Mouse (Mus musculus): ENCODE data around the gene Nr1i3. TPM values are rescaled to one million over a fixed set of nuclear protein-coding genes. Genes with fewer than 3 reads are reported as not detected.

Nr1i3 gene
- total and polyA plus RNA-seq, 3 experiments, result 0.24 to 1.7 TPM; not detected in 1

DNA sequence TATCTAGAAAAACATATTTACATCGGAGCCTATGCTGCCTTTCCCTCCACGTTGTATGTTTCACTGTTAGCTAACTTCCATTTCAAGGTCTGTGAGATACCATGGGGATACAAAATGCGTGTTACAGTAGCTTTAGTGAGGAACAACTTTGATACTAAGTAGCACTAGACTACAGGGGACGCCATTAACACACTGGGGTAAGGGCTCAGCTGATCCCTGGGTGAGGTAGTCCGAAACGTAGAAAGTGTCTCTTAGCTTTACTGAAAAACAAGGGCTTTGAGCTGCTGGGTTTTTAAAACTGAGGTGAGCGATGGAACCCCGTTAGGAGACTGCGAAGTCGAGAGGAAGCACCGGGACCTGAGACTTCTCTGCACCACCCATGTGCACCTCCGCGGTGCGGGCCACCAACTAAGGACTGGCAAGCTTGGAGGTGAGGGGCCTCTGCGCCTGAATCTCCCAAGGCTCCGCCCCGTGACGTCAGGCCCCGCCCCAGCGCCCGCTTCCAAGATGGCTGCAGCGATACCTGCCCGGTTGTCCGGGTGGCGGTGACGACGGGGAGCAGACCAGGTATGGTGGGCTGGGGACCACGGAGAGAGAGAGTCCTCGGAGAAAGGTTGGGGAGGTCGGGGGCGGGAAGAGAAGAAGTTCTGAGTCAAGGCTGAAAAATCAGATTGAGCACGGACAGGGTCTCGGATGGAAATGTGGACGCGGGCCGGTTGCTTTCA lies 56.2 kb downstream of the Nr1i3 start, which contains the start of gene B4galt3 (continued):
- TF ChIP-seq HCFC1 (IDR thresholded peaks at IDR 0.05; ENCODE audit: low read depth, low read length) (peak; percentile 90), EP300 (IDR thresholded peaks at IDR 0.05; ENCODE audit: low read depth in 1 of 2, low read length in 2 of 2) (peak in 1 of 2 experiments; percentile 27; a peak in 1 of 4 replicates), POLR2AphosphoS2 (IDR thresholded peaks at IDR 0.05; ENCODE audit: low read length) (peak; percentile 96), MAFK (IDR thresholded peaks at IDR 0.05; ENCODE audit: borderline replicate concordance, low read depth, low read length) (no peak)

Other genes with a start within 250 kb of the Nr1i3 start
- gene Fcgr2b, start 237.4 kb upstream of the Nr1i3 start, total RNA-seq (2012; rRNA removed), result 4.7 and 6.4 TPM in 2 replicates
- 1 to 10 TPM in 1 of 2 experiments, not detected in 1; 8.2 TPM for gene Fcgr2b, start 237.4 kb upstream of the Nr1i3 start, polyA plus RNA-seq (2012; ENCODE audit: insufficient read depth in 1 of 2, insufficient read length in 2 of 2, low read depth in 1 of 2, low replicate concordance in 2 of 2, missing spikeins in 1 of 2)
- not detected in 2 replicates for gene Fcgr4, start 195.1 kb upstream of the Nr1i3 start, total RNA-seq (2012; rRNA removed)
- not detected for gene Fcgr4, start 195.1 kb upstream of the Nr1i3 start, polyA plus RNA-seq (2012; ENCODE audit: insufficient read depth in 1 of 2, insufficient read length in 2 of 2, low read depth in 1 of 2, low replicate concordance in 2 of 2, missing spikeins in 1 of 2)
- gene Fcgr3, start 149.0 kb upstream of the Nr1i3 start, total RNA-seq (2012; rRNA removed), result 0.39 and 0.62 TPM in 2 replicates
- gene Fcgr3, start 149.0 kb upstream of the Nr1i3 start, polyA plus RNA-seq (2012; ENCODE audit: insufficient read depth in 1 of 2, insufficient read length in 2 of 2, low read depth in 1 of 2, low replicate concordance in 2 of 2, missing spikeins in 1 of 2), result 1 to 10 TPM in 1 of 2 experiments, not detected in 1; 6.1 TPM
- 0.69 and 0.75 TPM in 2 replicates for gene Cfap126, start 100.1 kb upstream of the Nr1i3 start, total RNA-seq (2012; rRNA removed)
- 1 to 10 TPM in 1 of 2 experiments, not detected in 1; 3.5 TPM for gene Cfap126, start 100.1 kb upstream of the Nr1i3 start, polyA plus RNA-seq (2012; ENCODE audit: insufficient read depth in 1 of 2, insufficient read length in 2 of 2, low read depth in 1 of 2, low replicate concordance in 2 of 2, missing spikeins in 1 of 2)
- gene Sdhc, start 63.4 kb upstream of the Nr1i3 start, total RNA-seq (2012; rRNA removed), result 79.4 and 88.2 TPM in 2 replicates
- 100 to 1,000 TPM in 1 of 2 experiments, not detected in 1; 224 TPM for gene Sdhc, start 63.4 kb upstream of the Nr1i3 start, polyA plus RNA-seq (2012; ENCODE audit: insufficient read depth in 1 of 2, insufficient read length in 2 of 2, low read depth in 1 of 2, low replicate concordance in 2 of 2, missing spikeins in 1 of 2)
- gene Mpz, start 63.3 kb upstream of the Nr1i3 start, total RNA-seq (2012; rRNA removed), result 0.10 TPM in 1 of 2 replicates, not detected in the other
- under 1 TPM in 1 of 2 experiments, not detected in 1; 0.28 TPM for gene Mpz, start 63.3 kb upstream of the Nr1i3 start, polyA plus RNA-seq (2012; ENCODE audit: insufficient read depth in 1 of 2, insufficient read length in 2 of 2, low read depth in 1 of 2, low replicate concordance in 2 of 2, missing spikeins in 1 of 2)
- gene Pcp4l1, start 17.7 kb upstream of the Nr1i3 start, total RNA-seq (2012; rRNA removed), result not detected in 2 replicates
- gene Pcp4l1, start 17.7 kb upstream of the Nr1i3 start, polyA plus RNA-seq (2012; ENCODE audit: insufficient read depth in 1 of 2, insufficient read length in 2 of 2, low read depth in 1 of 2, low replicate concordance in 2 of 2, missing spikeins in 1 of 2), result not detected
- 38.0 and 40.7 TPM in 2 replicates for gene Tomm40l, start 8.5 kb downstream of the Nr1i3 start, total RNA-seq (2012; rRNA removed)
- gene Tomm40l, start 8.5 kb downstream of the Nr1i3 start, polyA plus RNA-seq (2012; ENCODE audit: insufficient read depth in 1 of 2, insufficient read length in 2 of 2, low read depth in 1 of 2, low replicate concordance in 2 of 2, missing spikeins in 1 of 2), result 10 to 100 TPM in 1 of 2 experiments, not detected in 1; 43.4 TPM
- gene Apoa2, start 11.1 kb downstream of the Nr1i3 start, total RNA-seq (2012; rRNA removed), result not detected in 2 replicates
- gene Apoa2, start 11.1 kb downstream of the Nr1i3 start, polyA plus RNA-seq (2012; ENCODE audit: insufficient read depth in 1 of 2, insufficient read length in 2 of 2, low read depth in 1 of 2, low replicate concordance in 2 of 2, missing spikeins in 1 of 2), result under 1 TPM in 1 of 2 experiments, not detected in 1; 0.15 TPM
- gene Fcer1g, start 20.4 kb downstream of the Nr1i3 start, total RNA-seq (2012; rRNA removed), result 0.36 and 0.62 TPM in 2 replicates
- gene Fcer1g, start 20.4 kb downstream of the Nr1i3 start, polyA plus RNA-seq (2012; ENCODE audit: insufficient read depth in 1 of 2, insufficient read length in 2 of 2, low read depth in 1 of 2, low replicate concordance in 2 of 2, missing spikeins in 1 of 2), result 1 to 10 TPM in 1 of 2 experiments, not detected in 1; 1.1 TPM
- gene Adamts4, start 36.5 kb downstream of the Nr1i3 start, total RNA-seq (2012; rRNA removed), result not detected in 2 replicates
- gene Adamts4, start 36.5 kb downstream of the Nr1i3 start, polyA plus RNA-seq (2012; ENCODE audit: insufficient read depth in 1 of 2, insufficient read length in 2 of 2, low read depth in 1 of 2, low replicate concordance in 2 of 2, missing spikeins in 1 of 2), result under 1 TPM in 1 of 2 experiments, not detected in 1; 0.03 TPM
- 164 and 169 TPM in 2 replicates for gene Ndufs2, start 37.4 kb downstream of the Nr1i3 start, total RNA-seq (2012; rRNA removed)
- gene Ndufs2, start 37.4 kb downstream of the Nr1i3 start, polyA plus RNA-seq (2012; ENCODE audit: insufficient read depth in 1 of 2, insufficient read length in 2 of 2, low read depth in 1 of 2, low replicate concordance in 2 of 2, missing spikeins in 1 of 2), result 100 to 1,000 TPM; 292 to 415 TPM
- 16.5 and 16.8 TPM in 2 replicates for gene B4galt3, start 56.4 kb downstream of the Nr1i3 start, total RNA-seq (2012; rRNA removed)
- 10 to 100 TPM in 1 of 2 experiments, not detected in 1; 33.1 TPM for gene B4galt3, start 56.4 kb downstream of the Nr1i3 start, polyA plus RNA-seq (2012; ENCODE audit: insufficient read depth in 1 of 2, insufficient read length in 2 of 2, low read depth in 1 of 2, low replicate concordance in 2 of 2, missing spikeins in 1 of 2)
- 21.5 and 27.0 TPM in 2 replicates for gene Ppox, start 67.2 kb downstream of the Nr1i3 start, total RNA-seq (2012; rRNA removed)
- gene Ppox, start 67.2 kb downstream of the Nr1i3 start, polyA plus RNA-seq (2012; ENCODE audit: insufficient read depth in 1 of 2, insufficient read length in 2 of 2, low read depth in 1 of 2, low replicate concordance in 2 of 2, missing spikeins in 1 of 2), result 10 to 100 TPM in 1 of 2 experiments, not detected in 1; 63.6 TPM
- 10.0 and 11.3 TPM in 2 replicates for gene Usp21, start 74.0 kb downstream of the Nr1i3 start, total RNA-seq (2012; rRNA removed)
- 10 to 100 TPM in 1 of 2 experiments, not detected in 1; 66.4 TPM for gene Usp21, start 74.0 kb downstream of the Nr1i3 start, polyA plus RNA-seq (2012; ENCODE audit: insufficient read depth in 1 of 2, insufficient read length in 2 of 2, low read depth in 1 of 2, low replicate concordance in 2 of 2, missing spikeins in 1 of 2)
- 100 and 101 TPM in 2 replicates for gene Ufc1, start 81.1 kb downstream of the Nr1i3 start, total RNA-seq (2012; rRNA removed)
- 100 to 1,000 TPM in 1 of 2 experiments, 10 to 100 TPM in 1; 71.0 to 408 TPM for gene Ufc1, start 81.1 kb downstream of the Nr1i3 start, polyA plus RNA-seq (2012; ENCODE audit: insufficient read depth in 1 of 2, insufficient read length in 2 of 2, low read depth in 1 of 2, low replicate concordance in 2 of 2, missing spikeins in 1 of 2)
- 24.9 and 28.7 TPM in 2 replicates for gene Dedd, start 115.2 kb downstream of the Nr1i3 start, total RNA-seq (2012; rRNA removed)
- 10 to 100 TPM in 1 of 2 experiments, not detected in 1; 44.9 TPM for gene Dedd, start 115.2 kb downstream of the Nr1i3 start, polyA plus RNA-seq (2012; ENCODE audit: insufficient read depth in 1 of 2, insufficient read length in 2 of 2, low read depth in 1 of 2, low replicate concordance in 2 of 2, missing spikeins in 1 of 2)
- 17.9 and 20.0 TPM in 2 replicates for gene Nit1, start 131.7 kb downstream of the Nr1i3 start, total RNA-seq (2012; rRNA removed)
- gene Nit1, start 131.7 kb downstream of the Nr1i3 start, polyA plus RNA-seq (2012; ENCODE audit: insufficient read depth in 1 of 2, insufficient read length in 2 of 2, low read depth in 1 of 2, low replicate concordance in 2 of 2, missing spikeins in 1 of 2), result 10 to 100 TPM in 1 of 2 experiments, not detected in 1; 26.3 TPM
- gene Pfdn2, start 131.7 kb downstream of the Nr1i3 start, total RNA-seq (2012; rRNA removed), result 33.8 and 36.2 TPM in 2 replicates
- gene Pfdn2, start 131.7 kb downstream of the Nr1i3 start, polyA plus RNA-seq (2012; ENCODE audit: insufficient read depth in 1 of 2, insufficient read length in 2 of 2, low read depth in 1 of 2, low replicate concordance in 2 of 2, missing spikeins in 1 of 2), result 100 to 1,000 TPM in 1 of 2 experiments, not detected in 1; 329 TPM
- gene Klhdc9, start 146.8 kb downstream of the Nr1i3 start, total RNA-seq (2012; rRNA removed), result 0.08 and 0.10 TPM in 2 replicates
- gene Klhdc9, start 146.8 kb downstream of the Nr1i3 start, polyA plus RNA-seq (2012; ENCODE audit: insufficient read depth in 1 of 2, insufficient read length in 2 of 2, low read depth in 1 of 2, low replicate concordance in 2 of 2, missing spikeins in 1 of 2), result not detected
- 0.04 TPM in 1 of 2 replicates, not detected in the other for gene Nectin4, start 156.1 kb downstream of the Nr1i3 start, total RNA-seq (2012; rRNA removed)
- gene Nectin4, start 156.1 kb downstream of the Nr1i3 start, polyA plus RNA-seq (2012; ENCODE audit: insufficient read depth in 1 of 2, insufficient read length in 2 of 2, low read depth in 1 of 2, low replicate concordance in 2 of 2, missing spikeins in 1 of 2), result under 1 TPM in 1 of 2 experiments, not detected in 1; 0.15 TPM
- 31.0 and 31.5 TPM in 2 replicates for gene Arhgap30, start 175.0 kb downstream of the Nr1i3 start, total RNA-seq (2012; rRNA removed)
- 10 to 100 TPM in 1 of 2 experiments, not detected in 1; 41.2 TPM for gene Arhgap30, start 175.0 kb downstream of the Nr1i3 start, polyA plus RNA-seq (2012; ENCODE audit: insufficient read depth in 1 of 2, insufficient read length in 2 of 2, low read depth in 1 of 2, low replicate concordance in 2 of 2, missing spikeins in 1 of 2)
- 50.0 and 56.0 TPM in 2 replicates for gene Usf1, start 197.3 kb downstream of the Nr1i3 start, total RNA-seq (2012; rRNA removed)
- 10 to 100 TPM in 1 of 2 experiments, not detected in 1; 55.0 TPM for gene Usf1, start 197.3 kb downstream of the Nr1i3 start, polyA plus RNA-seq (2012; ENCODE audit: insufficient read depth in 1 of 2, insufficient read length in 2 of 2, low read depth in 1 of 2, low replicate concordance in 2 of 2, missing spikeins in 1 of 2)
- gene Tstd1, start 204.9 kb downstream of the Nr1i3 start, total RNA-seq (2012; rRNA removed), result 0.49 and 0.50 TPM in 2 replicates
- 1 to 10 TPM in 1 of 2 experiments, not detected in 1; 1.4 TPM for gene Tstd1, start 204.9 kb downstream of the Nr1i3 start, polyA plus RNA-seq (2012; ENCODE audit: insufficient read depth in 1 of 2, insufficient read length in 2 of 2, low read depth in 1 of 2, low replicate concordance in 2 of 2, missing spikeins in 1 of 2)
- 0.31 and 0.42 TPM in 2 replicates for gene F11r, start 223.6 kb downstream of the Nr1i3 start, total RNA-seq (2012; rRNA removed)
- 1 to 10 TPM in 1 of 2 experiments, not detected in 1; 1.8 TPM for gene F11r, start 223.6 kb downstream of the Nr1i3 start, polyA plus RNA-seq (2012; ENCODE audit: insufficient read depth in 1 of 2, insufficient read length in 2 of 2, low read depth in 1 of 2, low replicate concordance in 2 of 2, missing spikeins in 1 of 2)

Data from MEL (cell line).